Mouse (Mus musculus): ENCODE measurements around the gene Phospho2. TPM values are rescaled to one million over a fixed set of nuclear protein-coding genes. Genes with fewer than 3 reads are reported as not detected.

Phospho2 gene
- polyA plus RNA-seq, 1 experiment from 2014 or later: 27.0 TPM

DNA sequence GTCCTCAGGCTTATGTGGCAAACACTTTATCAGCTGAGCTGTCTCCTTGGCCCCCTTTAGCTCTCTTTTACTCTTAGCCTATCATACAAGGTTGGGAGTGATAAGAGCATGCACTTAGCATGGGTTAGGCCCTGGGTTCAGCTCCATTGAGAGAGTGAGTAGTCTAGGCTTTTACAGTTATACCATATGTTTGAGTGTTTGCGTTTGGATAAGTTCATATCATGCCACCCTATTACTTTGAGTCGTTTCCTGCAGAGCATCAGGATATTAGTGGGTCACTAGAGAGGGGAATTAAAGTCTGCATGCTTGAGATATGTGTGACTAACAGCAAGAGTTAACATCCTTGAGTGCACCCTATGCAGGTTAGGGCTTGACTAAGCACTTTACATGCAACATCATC, 40.3 kb downstream of the Phospho2 start:
- Histone ChIP-seq H3K9ac (ENCODE audit: low read depth, low read length) (no peak overlapping the region), H3K4me2 (ENCODE audit: low read depth, low read length) (no peak overlapping the region), H3K4me1 (ENCODE audit: control insufficient read depth, insufficient read depth, low read length) (no peaks in the 10 kb centered on the region), H3K27me3 (replicated peaks; ENCODE audit: control insufficient read depth, insufficient read depth, low read length) (no peaks in the 10 kb centered on the region), H3K27ac (replicated peaks; ENCODE audit: low read depth, low read length) (no peak overlapping the region), H3K4me3 (ENCODE audit: low read depth, low read length) (no peak overlapping the region), H3K36me3 (ENCODE audit: control insufficient read depth, insufficient read depth, low read length) (peaks cover 70% of the 10 kb centered on the region), H3K9me3 (ENCODE audit: control insufficient read depth, low read length) (no peaks in the 10 kb centered on the region)
- 92% methylated on average over 2 of the region's 2 CpGs for WGBS
- no peak for DNase-seq (ENCODE audit: low spot score)
- no peak for ATAC-seq (ENCODE audit: low read depth)

DNA sequence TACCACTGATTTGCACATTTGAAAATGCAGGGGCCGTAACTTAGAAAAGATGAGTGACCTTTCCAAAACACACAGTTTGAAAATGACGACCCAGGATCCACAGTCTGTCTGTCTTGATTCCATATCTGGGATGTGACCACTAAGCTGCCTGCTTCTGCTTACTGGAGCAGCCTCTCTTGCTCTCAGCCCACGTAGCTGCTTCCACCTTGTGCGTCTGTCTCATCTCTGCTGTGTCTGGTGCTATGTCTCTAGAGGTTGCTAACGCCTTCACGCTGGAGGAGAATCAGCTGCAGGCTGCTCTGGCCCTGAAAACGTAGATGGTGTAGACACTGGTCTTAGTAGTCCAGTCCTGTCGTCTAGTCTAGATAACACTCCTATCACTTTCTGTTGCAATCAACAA, 40.7 kb downstream of the Phospho2 start:
- DNase-seq (ENCODE audit: low spot score): no peak
- Histone ChIP-seq H3K4me2 (ENCODE audit: low read depth, low read length) (no peak overlapping the region), H3K9me3 (ENCODE audit: control insufficient read depth, low read length) (no peaks in the 10 kb centered on the region), H3K9ac (ENCODE audit: low read depth, low read length) (no peak overlapping the region), H3K27me3 (replicated peaks; ENCODE audit: control insufficient read depth, insufficient read depth, low read length) (no peaks in the 10 kb centered on the region), H3K4me1 (ENCODE audit: control insufficient read depth, insufficient read depth, low read length) (no peaks in the 10 kb centered on the region), H3K4me3 (ENCODE audit: low read depth, low read length) (no peak overlapping the region), H3K36me3 (ENCODE audit: control insufficient read depth, insufficient read depth, low read length) (peaks cover 73% of the 10 kb centered on the region), H3K27ac (replicated peaks; ENCODE audit: low read depth, low read length) (no peak overlapping the region)
- no peak for ATAC-seq (ENCODE audit: low read depth)
- WGBS: 84% methylated on average over 8 of the region's 8 CpGs

DNA sequence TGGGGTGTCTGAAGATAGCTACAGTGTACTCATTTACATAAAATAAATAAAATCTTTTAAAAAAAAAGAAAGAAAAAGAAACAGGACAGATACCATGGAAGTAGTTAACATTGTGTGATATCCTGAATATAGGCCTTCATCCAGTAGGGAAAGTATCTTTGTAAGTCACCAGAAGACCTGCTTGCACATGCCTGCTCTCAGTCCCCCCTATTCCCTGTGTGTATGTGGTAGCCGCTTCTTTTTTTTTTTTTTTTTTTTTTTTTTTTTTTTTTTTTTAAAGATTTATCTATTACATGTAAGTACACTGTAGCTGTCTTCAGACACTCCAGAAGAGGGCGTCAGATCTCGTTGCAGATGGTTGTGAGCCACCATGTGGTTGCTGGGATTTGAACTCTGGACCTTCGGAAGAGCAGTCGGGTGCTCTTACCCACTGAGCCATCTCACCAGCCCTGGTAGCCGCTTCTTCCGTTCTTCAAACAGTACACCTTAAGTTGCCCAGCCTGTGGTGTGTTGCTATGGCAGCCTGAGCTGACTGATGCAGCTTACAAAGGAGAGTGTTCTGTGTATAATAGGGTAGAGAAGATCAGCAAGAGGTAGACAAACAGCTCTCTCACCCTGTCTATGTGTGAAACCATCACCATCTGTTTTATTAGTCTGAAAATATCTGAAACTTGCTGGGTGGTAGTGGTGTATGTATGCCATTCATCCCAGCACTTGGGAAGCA, 48.0 kb downstream of the Phospho2 start:
- no peak overlapping the region for H3K4me2 ChIP-seq (ENCODE audit: low read depth, low read length)
- DNase-seq (ENCODE audit: low spot score) (no peak), ATAC-seq (ENCODE audit: low read depth) (no peak)
- 67% methylated on average over 7 of the region's 7 CpGs for WGBS
- H3K9ac ChIP-seq (ENCODE audit: low read depth, low read length): no peak overlapping the region
- H3K9me3 ChIP-seq (ENCODE audit: control insufficient read depth, low read length): no peaks in the 10 kb centered on the region
- no peaks in the 10 kb centered on the region for H3K27me3 ChIP-seq (replicated peaks; ENCODE audit: control insufficient read depth, insufficient read depth, low read length)
- no peak overlapping the region for H3K4me3 ChIP-seq (ENCODE audit: low read depth, low read length)
- H3K27ac ChIP-seq (replicated peaks; ENCODE audit: low read depth, low read length): no peak overlapping the region
- peaks cover 44% of the 10 kb centered on the region for H3K36me3 ChIP-seq (ENCODE audit: control insufficient read depth, insufficient read depth, low read length)
- H3K4me1 ChIP-seq (ENCODE audit: control insufficient read depth, insufficient read depth, low read length): no peaks in the 10 kb centered on the region

DNA sequence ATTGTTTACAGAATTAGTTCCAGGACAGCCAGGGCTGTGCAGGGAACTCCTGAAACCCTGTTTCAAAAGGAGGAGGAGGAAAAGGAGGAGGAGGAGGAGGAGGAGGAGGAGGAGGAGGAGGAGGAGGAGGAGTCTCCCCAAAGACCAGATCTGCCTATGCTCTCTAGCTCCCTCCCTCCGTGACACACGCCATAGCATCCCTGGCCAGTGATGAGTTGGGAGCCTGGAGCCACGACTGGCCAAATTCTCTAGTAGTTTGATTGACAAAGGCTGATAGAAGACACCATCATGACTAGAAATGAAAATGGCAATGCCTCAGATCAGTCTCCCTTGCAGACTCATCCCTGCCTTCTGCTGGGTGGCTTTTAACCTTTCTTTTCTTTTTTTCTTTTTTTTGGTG, 48.6 kb downstream of the Phospho2 start:
- no peak overlapping the region for H3K9ac ChIP-seq (ENCODE audit: low read depth, low read length)
- no peak overlapping the region for H3K4me2 ChIP-seq (ENCODE audit: low read depth, low read length)
- H3K36me3 ChIP-seq (ENCODE audit: control insufficient read depth, insufficient read depth, low read length): peaks cover 38% of the 10 kb centered on the region
- ATAC-seq (ENCODE audit: low read depth) (no peak), DNase-seq (ENCODE audit: low spot score) (no peak)
- no peak overlapping the region for H3K4me3 ChIP-seq (ENCODE audit: low read depth, low read length)
- H3K4me1 ChIP-seq (ENCODE audit: control insufficient read depth, insufficient read depth, low read length): no peaks in the 10 kb centered on the region
- H3K27ac ChIP-seq (replicated peaks; ENCODE audit: low read depth, low read length): no peak overlapping the region
- H3K27me3 ChIP-seq (replicated peaks; ENCODE audit: control insufficient read depth, insufficient read depth, low read length): no peaks in the 10 kb centered on the region
- H3K9me3 ChIP-seq (ENCODE audit: control insufficient read depth, low read length): no peaks in the 10 kb centered on the region
- WGBS: 23% methylated on average over 3 of the region's 3 CpGs

DNA sequence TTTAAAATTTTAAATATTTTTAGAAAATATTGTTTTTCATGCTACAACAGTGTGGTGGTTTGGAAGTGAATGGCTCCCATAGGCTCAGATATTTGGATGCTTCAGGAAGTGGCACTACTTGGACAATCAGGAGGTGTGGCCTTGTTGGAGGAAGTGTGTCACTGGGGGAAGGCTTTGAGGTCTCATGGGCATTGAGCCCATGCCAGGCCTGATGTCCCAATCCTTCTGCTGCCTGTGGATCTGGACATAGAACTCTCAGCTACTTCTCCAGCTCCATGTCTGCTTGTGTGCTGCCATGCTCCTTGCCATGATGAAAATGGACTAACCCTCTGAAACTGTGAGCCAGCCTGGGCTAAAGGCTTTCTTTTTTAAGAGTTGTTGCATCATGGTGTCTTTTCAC, 49.3 kb downstream of the Phospho2 start:
- H3K9ac ChIP-seq (ENCODE audit: low read depth, low read length): no peak overlapping the region
- H3K27ac ChIP-seq (replicated peaks; ENCODE audit: low read depth, low read length): no peak overlapping the region
- ATAC-seq (ENCODE audit: low read depth): no peak
- no peak overlapping the region for H3K4me3 ChIP-seq (ENCODE audit: low read depth, low read length)
- no peak for DNase-seq (ENCODE audit: low spot score)
- H3K4me2 ChIP-seq (ENCODE audit: low read depth, low read length): no peak overlapping the region
- no peaks in the 10 kb centered on the region for H3K9me3 ChIP-seq (ENCODE audit: control insufficient read depth, low read length)
- H3K27me3 ChIP-seq (replicated peaks; ENCODE audit: control insufficient read depth, insufficient read depth, low read length): no peaks in the 10 kb centered on the region
- no peaks in the 10 kb centered on the region for H3K4me1 ChIP-seq (ENCODE audit: control insufficient read depth, insufficient read depth, low read length)
- H3K36me3 ChIP-seq (ENCODE audit: control insufficient read depth, insufficient read depth, low read length): peaks cover 31% of the 10 kb centered on the region

DNA sequence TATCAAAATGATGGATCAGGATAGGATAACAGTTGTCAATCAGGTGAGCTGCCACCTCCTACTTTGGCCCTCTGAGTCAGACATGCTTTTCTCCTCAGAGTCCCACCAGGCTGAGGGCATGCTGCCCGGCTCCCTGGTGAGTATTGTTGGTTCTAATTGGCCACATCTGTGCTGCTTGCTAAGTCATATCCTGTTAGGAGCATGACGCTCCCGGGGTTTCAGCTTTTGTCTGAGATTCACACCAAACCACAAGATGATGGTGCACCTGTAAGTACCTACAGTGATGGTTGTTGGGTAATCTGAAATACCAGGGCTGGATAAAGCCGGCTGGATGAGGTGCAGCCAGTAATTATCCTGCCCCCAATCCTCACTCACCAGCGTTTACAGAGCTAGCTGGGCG, 50.8 kb downstream of the Phospho2 start:
- Histone ChIP-seq H3K4me2 (ENCODE audit: low read depth, low read length) (no peak overlapping the region), H3K4me1 (ENCODE audit: control insufficient read depth, insufficient read depth, low read length) (no peaks in the 10 kb centered on the region), H3K9me3 (ENCODE audit: control insufficient read depth, low read length) (no peaks in the 10 kb centered on the region), H3K27ac (replicated peaks; ENCODE audit: low read depth, low read length) (no peak overlapping the region), H3K27me3 (replicated peaks; ENCODE audit: control insufficient read depth, insufficient read depth, low read length) (no peaks in the 10 kb centered on the region), H3K36me3 (ENCODE audit: control insufficient read depth, insufficient read depth, low read length) (peaks cover 18% of the 10 kb centered on the region), H3K9ac (ENCODE audit: low read depth, low read length) (no peak overlapping the region), H3K4me3 (ENCODE audit: low read depth, low read length) (no peak overlapping the region)
- ATAC-seq (ENCODE audit: low read depth): peak; percentile 57; the same call in 1 of the 2 replicates
- 22% methylated on average over 6 of the region's 6 CpGs for WGBS
- peak; percentile 35 for DNase-seq (ENCODE audit: low spot score)

DNA sequence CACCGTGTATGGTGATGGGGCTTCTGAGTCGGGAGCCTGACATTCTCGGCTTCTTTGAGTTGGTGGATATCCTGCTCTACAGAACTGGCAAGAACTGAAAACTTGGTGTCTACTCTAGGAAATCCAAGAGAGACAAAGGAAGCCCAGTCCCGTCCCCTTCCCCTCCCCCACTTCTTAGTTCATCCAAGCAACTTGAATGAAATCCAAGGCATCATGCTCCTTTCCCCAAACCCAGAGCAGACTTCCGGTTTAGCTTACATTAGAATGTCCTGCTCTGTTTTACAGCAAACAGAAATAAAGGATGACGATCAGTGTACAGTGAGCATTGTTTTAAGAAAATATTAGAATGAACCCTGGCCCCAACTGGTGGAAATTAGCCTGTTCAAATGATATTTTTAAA, 59.8 kb downstream of the Phospho2 start:
- Histone ChIP-seq H3K36me3 (ENCODE audit: control insufficient read depth, insufficient read depth, low read length) (no peaks in the 10 kb centered on the region), H3K9me3 (ENCODE audit: control insufficient read depth, low read length) (no peaks in the 10 kb centered on the region), H3K9ac (ENCODE audit: low read depth, low read length) (no peak overlapping the region), H3K4me2 (ENCODE audit: low read depth, low read length) (no peak overlapping the region), H3K27me3 (replicated peaks; ENCODE audit: control insufficient read depth, insufficient read depth, low read length) (no peaks in the 10 kb centered on the region), H3K27ac (replicated peaks; ENCODE audit: low read depth, low read length) (no peak overlapping the region; the same call in 1 of the 2 replicates), H3K4me3 (ENCODE audit: low read depth, low read length) (no peak overlapping the region), H3K4me1 (ENCODE audit: control insufficient read depth, insufficient read depth, low read length) (no peaks in the 10 kb centered on the region)
- 55% methylated on average over 6 of the region's 6 CpGs for WGBS
- ATAC-seq (ENCODE audit: low read depth): no peak
- DNase-seq (ENCODE audit: low spot score): peak; percentile 55

Other genes starting within 250 kb of the Phospho2 start
- gene Lrp2, start 203.6 kb upstream of the Phospho2 start, polyA plus RNA-seq (2014; fragmentation: Nextera tagmentation; extraction: Ambion mirVana): 0.63 and 1.3 TPM in 2 replicates
- 16.4 and 16.6 TPM in 2 replicates for gene Bbs5, start 142.5 kb upstream of the Phospho2 start, polyA plus RNA-seq (2014; fragmentation: Nextera tagmentation; extraction: Ambion mirVana)
- gene Klhl41, start 119.5 kb upstream of the Phospho2 start, polyA plus RNA-seq (2014; fragmentation: Nextera tagmentation; extraction: Ambion mirVana): 25.5 and 34.1 TPM in 2 replicates
- 10.9 and 11.9 TPM in 2 replicates for gene Fastkd1, start 76.1 kb upstream of the Phospho2 start, polyA plus RNA-seq (2014; fragmentation: Nextera tagmentation; extraction: Ambion mirVana)
- gene Ppig, start 67.1 kb upstream of the Phospho2 start, polyA plus RNA-seq (2014; fragmentation: Nextera tagmentation; extraction: Ambion mirVana): 119 and 127 TPM in 2 replicates
- gene Ccdc173, start within 50 bp of the Phospho2 start, polyA plus RNA-seq (2014; fragmentation: Nextera tagmentation; extraction: Ambion mirVana): 1.9 and 2.2 TPM in 2 replicates
- gene Klhl23, start 32.3 kb downstream of the Phospho2 start, polyA plus RNA-seq (2014; fragmentation: Nextera tagmentation; extraction: Ambion mirVana): 20.8 and 22.3 TPM in 2 replicates
- 293 and 303 TPM in 2 replicates for gene Ssb, start 71.9 kb downstream of the Phospho2 start, polyA plus RNA-seq (2014; fragmentation: Nextera tagmentation; extraction: Ambion mirVana)
- gene Mettl5, start 96.0 kb downstream of the Phospho2 start, polyA plus RNA-seq (2014; fragmentation: Nextera tagmentation; extraction: Ambion mirVana): 30.9 and 34.0 TPM in 2 replicates
- 17.3 and 19.4 TPM in 2 replicates for gene Ubr3, start 107.6 kb downstream of the Phospho2 start, polyA plus RNA-seq (2014; fragmentation: Nextera tagmentation; extraction: Ambion mirVana)
- gene Myo3b, start 249.5 kb downstream of the Phospho2 start, polyA plus RNA-seq (2014; fragmentation: Nextera tagmentation; extraction: Ambion mirVana): 0.04 TPM in 1 of 2 replicates, not detected in the other